Mouse (Mus musculus): ENCODE data around the gene Mthfd1.
"Not testable (repeated sequence)": the region's sequence is repeated elsewhere in the genome, so short reads cannot be mapped to it uniquely, and the experiment has no call there.

The Mthfd1 gene

GRCm38 (mm10) chr12:76254725-76255498, at the start of gene Mthfd1:
Gene Mthfd1 (plus strand): TSS chr12:76255298.
- peak; percentile 92 for DNase-seq (ENCODE audit: low spot score)

DNA sequence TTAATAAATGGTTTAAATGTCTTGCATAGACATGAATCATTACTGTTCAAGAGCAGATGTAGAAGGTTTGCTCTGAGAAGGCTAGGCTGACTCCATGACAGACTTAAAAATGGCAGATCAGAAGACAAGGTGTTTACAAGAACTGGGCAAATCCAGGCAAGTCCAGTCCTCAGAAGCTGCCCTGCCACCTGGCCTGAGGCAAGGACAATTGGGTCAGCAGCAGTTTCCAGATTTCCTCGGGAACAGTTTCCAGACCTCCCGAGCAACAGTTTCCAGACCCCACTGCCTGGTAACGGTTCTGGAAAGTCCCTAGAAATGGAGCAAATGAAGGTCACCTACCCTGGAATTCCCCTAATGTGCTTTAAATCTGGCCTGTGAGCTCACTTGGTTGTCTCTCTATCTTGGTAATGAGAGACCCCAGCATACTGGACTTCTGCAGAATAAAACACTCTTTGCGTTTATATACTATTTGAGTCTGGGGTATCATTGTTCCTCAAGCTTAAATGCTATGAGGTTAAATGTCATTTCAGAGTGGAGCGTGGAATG, 45.6 kb upstream of the Mthfd1 start:
- DNase-seq (ENCODE audit: low spot score), result no peak

DNA sequence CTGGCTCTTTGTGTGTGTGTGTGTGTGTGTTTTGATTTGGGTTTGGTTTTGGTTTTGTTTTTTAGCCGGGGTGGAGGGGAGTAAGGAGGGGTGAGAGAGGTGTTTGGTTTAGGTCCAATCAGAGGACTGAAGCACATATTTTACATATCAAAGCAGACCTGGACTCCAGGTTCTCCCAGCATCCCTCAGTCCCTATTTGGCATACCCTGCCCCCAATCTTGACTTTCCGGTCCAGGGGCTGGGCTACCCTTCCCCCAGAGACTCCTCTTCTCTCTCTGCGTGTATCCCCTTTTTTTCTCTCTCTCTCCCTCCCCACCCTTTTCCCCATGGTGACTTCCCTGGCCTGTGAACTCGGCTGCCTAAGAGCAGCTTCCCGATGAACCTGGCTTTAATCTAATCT, 40.0 kb upstream of the Mthfd1 start:
- no peak for DNase-seq (ENCODE audit: low spot score)

GRCm38 (mm10) chr12:76216716-76217115, 38.4 kb upstream of the Mthfd1 start:
- DNase-seq (ENCODE audit: low spot score), result no peak

GRCm38 (mm10) chr12:76222104-76222503, 33.0 kb upstream of the Mthfd1 start:
- DNase-seq (ENCODE audit: low spot score), result not testable (repeated sequence)

GRCm38 (mm10) chr12:76230644-76231043, 24.5 kb upstream of the Mthfd1 start:
- DNase-seq (ENCODE audit: low spot score), result no peak

DNA sequence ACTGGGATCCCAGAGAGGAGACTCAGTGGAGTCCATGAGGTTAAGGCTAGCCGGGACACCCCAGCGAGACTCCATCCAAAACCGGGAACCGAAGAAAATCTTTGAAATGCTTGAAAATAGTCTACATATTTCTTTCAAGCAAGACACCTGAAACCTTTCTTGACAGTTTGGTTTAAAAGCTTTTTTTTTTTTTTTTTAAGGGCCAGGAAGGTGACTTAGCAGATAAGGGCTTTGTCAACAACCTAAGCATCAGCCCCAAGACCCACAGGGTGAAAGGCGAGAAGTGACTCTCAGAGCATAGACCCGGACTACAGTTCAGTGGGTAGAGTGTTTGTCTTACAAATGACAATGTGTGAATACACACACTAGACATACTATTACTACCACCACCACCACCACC, 19.8 kb upstream of the Mthfd1 start:
- DNase-seq (ENCODE audit: low spot score), result no peak

DNA sequence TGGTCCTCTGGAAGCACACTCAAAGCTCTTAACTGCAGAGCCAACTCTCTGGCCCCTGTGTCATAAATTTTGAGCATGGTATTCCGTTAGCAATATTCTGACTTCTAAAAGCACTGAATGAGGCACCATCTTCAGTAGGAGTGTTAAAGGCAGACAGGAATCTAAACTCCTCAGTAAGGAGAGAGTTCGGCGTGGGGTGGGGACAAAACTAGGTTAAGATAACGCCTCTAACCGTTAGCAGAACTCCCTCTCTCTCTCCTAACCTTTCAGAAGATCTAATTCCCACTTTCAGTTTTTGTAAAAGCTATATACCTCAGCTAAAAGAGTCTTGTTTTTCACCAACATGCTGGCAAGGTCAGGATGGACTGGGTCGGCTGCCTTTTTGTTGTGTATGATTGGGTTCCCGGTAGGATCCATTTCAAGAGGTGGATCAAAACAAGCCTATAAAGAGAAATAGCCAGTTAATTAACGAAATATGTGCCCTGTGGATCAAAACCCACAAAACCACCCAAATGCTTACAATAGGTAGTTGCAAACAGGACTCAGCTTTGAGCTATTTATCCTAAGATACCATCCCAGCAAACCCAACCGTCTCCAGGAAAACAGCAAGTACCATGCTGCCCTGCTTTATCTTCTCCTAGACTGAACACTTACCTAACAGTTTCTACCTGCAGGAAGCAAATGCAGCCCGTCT, 15.8 kb upstream of the Mthfd1 start:
- no peak for DNase-seq (ENCODE audit: low spot score)

GRCm38 (mm10) chr12:76239839-76240571, 15.1 kb upstream of the Mthfd1 start:
- no peak for DNase-seq (ENCODE audit: low spot score)

- no peak for DNase-seq (ENCODE audit: low spot score)
Measured at GRCm38 (mm10) chr12:76240670-76241069, 14.4 kb upstream of the Mthfd1 start.

- DNase-seq (ENCODE audit: low spot score), result no peak
Measured at GRCm38 (mm10) chr12:76241084-76241483, 14.0 kb upstream of the Mthfd1 start.

DNA sequence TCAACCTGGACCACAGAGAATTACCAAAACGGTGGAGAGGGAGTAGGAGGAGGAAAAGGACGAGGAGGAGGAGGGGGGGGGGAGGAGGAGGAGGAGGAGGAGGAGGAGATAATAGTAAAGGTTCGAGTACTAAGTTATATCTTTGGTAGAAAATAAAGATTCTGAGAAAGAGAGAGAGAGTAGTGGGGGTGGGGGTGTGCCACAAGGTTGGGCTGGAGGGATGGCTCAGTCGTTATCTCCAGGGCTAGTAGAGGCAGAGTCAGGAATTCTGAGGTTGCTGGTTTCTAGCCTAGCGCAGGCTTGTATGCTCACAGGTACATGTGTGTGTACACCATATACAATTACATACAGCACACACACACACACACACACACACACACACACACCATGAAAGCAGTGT, 13.3 kb upstream of the Mthfd1 start:
- DNase-seq (ENCODE audit: low spot score), result no peak

DNA sequence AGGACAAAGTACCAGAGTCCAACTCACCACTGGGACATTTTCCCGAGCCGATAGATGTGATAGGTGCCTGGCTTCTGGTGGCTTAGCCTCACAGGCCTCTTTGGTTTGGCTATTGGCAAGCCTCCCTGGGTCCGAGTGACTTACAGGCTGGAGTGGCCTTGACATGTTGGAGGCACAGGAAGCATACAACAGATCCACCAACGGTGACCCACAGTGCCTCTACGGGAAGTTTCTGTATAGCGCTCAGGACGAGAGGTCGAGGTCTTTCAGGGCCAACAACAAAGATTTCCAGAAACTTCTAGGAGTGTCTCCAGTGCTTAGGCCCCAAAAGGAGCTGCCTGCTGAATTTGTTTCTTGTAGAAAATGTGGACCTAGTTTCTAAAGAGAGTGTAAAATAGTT, 10.1 kb upstream of the Mthfd1 start:
- no peak for DNase-seq (ENCODE audit: low spot score)

DNA sequence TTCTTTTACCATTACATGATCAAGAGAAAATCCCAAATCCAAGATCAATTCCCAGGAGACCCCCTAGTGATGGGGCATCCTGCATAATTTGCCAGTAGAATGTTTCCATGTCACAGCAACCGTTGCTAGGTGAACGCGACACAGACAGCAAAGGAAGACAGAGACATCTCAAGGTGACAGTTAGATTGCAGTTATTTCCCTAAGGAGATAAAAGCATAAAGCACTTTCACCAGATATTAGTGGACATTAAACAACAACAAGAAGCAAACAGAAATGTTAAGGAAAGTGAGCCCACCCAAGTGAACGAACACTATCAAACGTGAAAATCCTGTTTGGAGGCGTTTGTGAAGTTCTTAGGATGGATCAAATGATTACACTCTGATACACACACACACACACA, 8.5 kb upstream of the Mthfd1 start, which contains the start of gene Tex21:
TSS of gene Tex21 (minus strand) at position 101 of the 400 bp plus-strand sequence.
- DNase-seq (ENCODE audit: low spot score), result no peak

- DNase-seq (ENCODE audit: low spot score), result no peak
Measured at GRCm38 (mm10) chr12:76253090-76253489, 2.0 kb upstream of the Mthfd1 start.

DNA sequence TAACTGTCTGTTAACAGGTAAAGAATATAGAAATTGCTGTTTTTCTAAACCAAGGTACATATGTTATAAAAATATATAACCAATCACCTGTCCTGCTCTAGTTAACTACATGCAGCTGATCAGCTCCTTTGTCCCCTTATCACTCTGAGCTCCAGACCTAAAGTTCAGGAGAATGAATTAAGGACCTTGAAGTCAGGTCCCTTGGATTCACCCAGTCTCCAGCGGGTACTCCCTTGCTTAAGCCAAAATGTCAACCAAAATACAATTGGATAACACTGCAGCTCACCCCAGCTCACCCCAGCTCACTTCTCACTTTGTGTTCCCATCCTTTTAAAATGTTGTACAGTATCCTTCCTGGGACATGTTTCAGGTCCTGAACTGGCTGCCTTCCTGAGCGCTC, 1.5 kb upstream of the Mthfd1 start:
- DNase-seq (ENCODE audit: low spot score), result no peak

- DNase-seq (ENCODE audit: low spot score), result no peak
Measured at GRCm38 (mm10) chr12:76253991-76254390, 1.1 kb upstream of the Mthfd1 start.

GRCm38 (mm10) chr12:76255499-76255875, 389 bp downstream of the Mthfd1 start:
- DNase-seq (ENCODE audit: low spot score), result no peak

GRCm38 (mm10) chr12:76256114-76256843, 1.2 kb downstream of the Mthfd1 start:
- DNase-seq (ENCODE audit: low spot score), result peak; percentile 14

DNA sequence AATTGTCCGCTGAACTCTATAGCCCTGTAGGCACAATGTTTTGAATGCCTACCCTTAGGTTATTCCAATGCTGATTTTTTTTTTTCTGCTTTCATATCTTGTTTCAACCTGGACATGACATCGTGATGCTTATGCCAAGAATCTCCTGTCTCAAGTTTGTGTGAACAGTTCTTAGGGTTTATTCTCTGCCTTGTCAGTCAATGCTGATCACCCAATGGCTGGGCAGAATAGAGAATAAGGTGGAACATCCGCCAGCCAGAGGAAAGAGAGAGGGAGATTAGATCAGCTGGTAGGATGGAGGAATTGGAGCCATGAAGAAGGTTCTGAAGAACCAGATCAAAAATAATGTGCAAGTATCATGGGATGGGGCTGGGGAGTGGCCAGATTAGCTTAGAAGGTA, 5.6 kb downstream of the Mthfd1 start:
- no peak for DNase-seq (ENCODE audit: low spot score)

DNA sequence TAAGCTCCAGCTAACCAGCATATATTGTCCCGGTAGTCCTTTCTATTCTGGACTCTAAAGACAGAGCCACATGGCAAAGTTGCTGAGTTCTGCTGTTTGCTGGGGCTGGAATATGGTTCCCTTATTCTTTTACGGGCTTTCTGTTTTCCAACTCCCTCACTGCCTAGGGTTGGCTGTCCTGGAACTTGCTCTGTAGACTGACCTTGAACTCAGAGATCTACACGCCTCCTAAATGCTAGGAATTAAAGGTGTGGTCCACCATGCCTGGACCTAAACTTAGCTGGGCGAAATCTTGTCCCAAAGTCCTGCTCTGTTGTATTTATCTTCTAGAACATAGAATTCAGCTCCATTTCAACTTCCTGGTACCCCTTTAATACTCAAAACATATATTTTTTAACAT, 6.5 kb downstream of the Mthfd1 start:
- DNase-seq (ENCODE audit: low spot score), result no peak

DNA sequence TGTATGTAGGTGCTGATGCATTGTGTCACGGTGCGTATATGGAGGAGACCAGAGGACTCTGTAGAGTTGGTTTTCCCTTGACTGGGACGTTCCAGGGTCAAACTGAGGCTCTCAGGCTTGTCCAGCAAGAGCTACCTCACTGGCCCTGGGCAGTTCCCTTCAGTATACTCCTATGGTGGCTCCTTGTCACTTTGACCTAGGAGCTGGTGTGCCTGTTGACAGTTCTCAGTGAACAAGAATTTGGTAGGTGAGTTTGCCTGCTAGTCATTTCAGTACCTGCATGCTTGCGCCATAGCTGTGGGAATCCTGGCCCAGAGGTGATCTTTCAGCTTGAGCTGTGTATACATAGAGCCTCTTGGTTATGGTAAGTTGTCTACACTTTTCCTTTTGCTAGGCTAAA, 7.8 kb downstream of the Mthfd1 start:
- DNase-seq (ENCODE audit: low spot score), result no peak
